Mouse (Mus musculus): Measurements from ENCODE around the gene Atp6v1d. TPM values are rescaled to one million over a fixed set of nuclear protein-coding genes. Genes with fewer than 3 reads are reported as not detected.

Gene Atp6v1d
- polyA plus RNA-seq, 2 experiments, result 37.9 to 70.2 TPM

DNA sequence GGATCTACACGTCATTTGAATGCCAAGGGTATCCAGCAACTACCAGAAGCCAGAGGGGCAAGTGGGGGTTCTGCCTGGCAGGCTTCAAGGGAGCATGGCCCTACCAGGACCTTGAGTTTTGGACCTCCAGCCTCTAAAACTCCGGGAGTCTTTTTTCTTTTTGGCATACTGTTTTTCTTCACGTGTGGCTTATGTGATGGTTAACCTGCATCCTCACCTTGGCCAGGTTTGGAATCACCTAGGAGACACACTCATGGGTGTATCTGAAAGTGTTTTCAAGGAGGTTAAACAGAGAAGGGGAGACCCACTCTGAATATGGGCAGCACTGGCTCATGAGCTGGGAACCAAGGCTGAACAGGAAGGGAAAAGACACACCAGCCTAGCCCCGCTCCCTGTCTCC is 41.9 kb upstream of the Atp6v1d start:
- Histone ChIP-seq H3K4me2 (replicated peaks; ENCODE audit: low read depth, low read length, severe bottlenecking) (no peak overlapping the region), H3K27ac (replicated peaks; ENCODE audit: low read depth, low read length) (no peak overlapping the region), H3K9ac (ENCODE audit: low read depth, low read length, severe bottlenecking) (no peak overlapping the region), H3K27me3 (ENCODE audit: control insufficient read depth, insufficient read depth, low read length) (peaks cover 7% of the 10 kb centered on the region; the same call in 1 of the 2 replicates), H3K4me1 (ENCODE audit: control insufficient read depth, insufficient read depth, low read length) (no peaks in the 10 kb centered on the region), H3K4me3 (replicated peaks; ENCODE audit: low read length) (no peak overlapping the region), H3K9me3 (ENCODE audit: control insufficient read depth, low read length) (no peaks in the 10 kb centered on the region), H3K36me3 (ENCODE audit: control insufficient read depth, insufficient read depth, low read length) (no peaks in the 10 kb centered on the region)
- no peak for DNase-seq (ENCODE audit: low spot score)
- no peak for ATAC-seq (ENCODE audit: low FRiP score, low read depth)
- WGBS, result 81% methylated on average over 4 of the region's 4 CpGs
- TF ChIP-seq POLR2A (IDR thresholded peaks at IDR 0.05; ENCODE audit: borderline replicate concordance, extremely low read depth, insufficient read depth, insufficient read length), result no peak

DNA sequence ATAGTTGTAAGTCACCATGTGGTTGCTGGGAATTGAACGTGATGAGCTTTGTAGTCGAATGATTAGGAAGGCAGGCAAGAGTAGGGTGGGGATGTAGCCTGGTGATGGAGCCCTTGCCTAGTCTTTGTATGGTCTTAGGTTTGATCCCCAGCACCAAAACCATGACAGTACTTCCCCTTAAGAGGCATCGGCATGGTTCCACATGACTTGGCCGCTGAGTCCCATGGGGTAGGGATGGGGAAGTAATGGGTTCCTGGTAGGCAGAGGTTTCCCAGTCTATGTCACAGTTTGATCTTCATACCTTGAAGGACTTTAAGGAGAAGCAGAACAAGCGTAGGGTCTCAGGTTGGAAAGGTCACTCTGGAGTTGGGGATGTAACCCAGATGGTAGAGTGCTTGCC is 40.0 kb upstream of the Atp6v1d start:
- Histone ChIP-seq H3K27me3 (ENCODE audit: control insufficient read depth, insufficient read depth, low read length) (no peaks in the 10 kb centered on the region), H3K4me2 (replicated peaks; ENCODE audit: low read depth, low read length, severe bottlenecking) (no peak overlapping the region), H3K36me3 (ENCODE audit: control insufficient read depth, insufficient read depth, low read length) (no peaks in the 10 kb centered on the region), H3K27ac (replicated peaks; ENCODE audit: low read depth, low read length) (no peak overlapping the region), H3K9me3 (ENCODE audit: control insufficient read depth, low read length) (no peaks in the 10 kb centered on the region), H3K9ac (ENCODE audit: low read depth, low read length, severe bottlenecking) (no peak overlapping the region), H3K4me1 (ENCODE audit: control insufficient read depth, insufficient read depth, low read length) (no peaks in the 10 kb centered on the region), H3K4me3 (replicated peaks; ENCODE audit: low read length) (no peak overlapping the region)
- ATAC-seq (ENCODE audit: low FRiP score, low read depth) (no peak), DNase-seq (ENCODE audit: low spot score) (no peak)
- WGBS, result 86% methylated on average over 5 of the region's 5 CpGs
- no peak for TF ChIP-seq POLR2A (IDR thresholded peaks at IDR 0.05; ENCODE audit: borderline replicate concordance, extremely low read depth, insufficient read depth, insufficient read length)

GRCm38 (mm10) chr12:78897861-78898260 is 36.4 kb upstream of the Atp6v1d start:
- Histone ChIP-seq H3K9me3 (ENCODE audit: control insufficient read depth, low read length) (no peaks in the 10 kb centered on the region), H3K36me3 (ENCODE audit: control insufficient read depth, insufficient read depth, low read length) (no peaks in the 10 kb centered on the region), H3K27me3 (ENCODE audit: control insufficient read depth, insufficient read depth, low read length) (no peaks in the 10 kb centered on the region), H3K27ac (replicated peaks; ENCODE audit: low read depth, low read length) (no peak overlapping the region), H3K4me3 (replicated peaks; ENCODE audit: low read length) (no peak overlapping the region), H3K9ac (ENCODE audit: low read depth, low read length, severe bottlenecking) (no peak overlapping the region), H3K4me2 (replicated peaks; ENCODE audit: low read depth, low read length, severe bottlenecking) (no peak overlapping the region), H3K4me1 (ENCODE audit: control insufficient read depth, insufficient read depth, low read length) (no peaks in the 10 kb centered on the region)
- ATAC-seq (ENCODE audit: low FRiP score, low read depth) (no peak), DNase-seq (ENCODE audit: low spot score) (no peak)
- WGBS, result 80% methylated on average over 1 of the region's 1 CpGs
- TF ChIP-seq POLR2A (IDR thresholded peaks at IDR 0.05; ENCODE audit: borderline replicate concordance, extremely low read depth, insufficient read depth, insufficient read length), result no peak

- Histone ChIP-seq H3K4me1 (ENCODE audit: control insufficient read depth, insufficient read depth, low read length) (no peaks in the 10 kb centered on the region), H3K36me3 (ENCODE audit: control insufficient read depth, insufficient read depth, low read length) (peaks cover 13% of the 10 kb centered on the region), H3K4me3 (replicated peaks; ENCODE audit: low read length) (no peak overlapping the region), H3K27ac (replicated peaks; ENCODE audit: low read depth, low read length) (no peak overlapping the region), H3K27me3 (ENCODE audit: control insufficient read depth, insufficient read depth, low read length) (no peaks in the 10 kb centered on the region), H3K9ac (ENCODE audit: low read depth, low read length, severe bottlenecking) (no peak overlapping the region), H3K4me2 (replicated peaks; ENCODE audit: low read depth, low read length, severe bottlenecking) (no peak overlapping the region), H3K9me3 (ENCODE audit: control insufficient read depth, low read length) (no peaks in the 10 kb centered on the region)
- TF ChIP-seq POLR2A (IDR thresholded peaks at IDR 0.05; ENCODE audit: borderline replicate concordance, extremely low read depth, insufficient read depth, insufficient read length), result no peak
- 81% methylated on average over 2 of the region's 2 CpGs for WGBS
- ATAC-seq (ENCODE audit: low FRiP score, low read depth) (no peak), DNase-seq (ENCODE audit: low spot score) (no peak)
These were observed 29.7 kb upstream of the Atp6v1d start for GRCm38 (mm10) chr12:78891149-78891548.

- peaks cover 23% of the 10 kb centered on the region for H3K36me3 ChIP-seq (ENCODE audit: control insufficient read depth, insufficient read depth, low read length)
- H3K9ac ChIP-seq (ENCODE audit: low read depth, low read length, severe bottlenecking), result no peak overlapping the region
- no peak overlapping the region for H3K4me2 ChIP-seq (replicated peaks; ENCODE audit: low read depth, low read length, severe bottlenecking)
- ATAC-seq (ENCODE audit: low FRiP score, low read depth), result no peak
- WGBS, result 71% methylated on average over 1 of the region's 1 CpGs
- no peaks in the 10 kb centered on the region for H3K4me1 ChIP-seq (ENCODE audit: control insufficient read depth, insufficient read depth, low read length)
- H3K4me3 ChIP-seq (replicated peaks; ENCODE audit: low read length), result no peak overlapping the region
- H3K9me3 ChIP-seq (ENCODE audit: control insufficient read depth, low read length), result no peaks in the 10 kb centered on the region
- no peak for DNase-seq (ENCODE audit: low spot score)
- TF ChIP-seq POLR2A (IDR thresholded peaks at IDR 0.05; ENCODE audit: borderline replicate concordance, extremely low read depth, insufficient read depth, insufficient read length), result no peak
- no peaks in the 10 kb centered on the region for H3K27me3 ChIP-seq (ENCODE audit: control insufficient read depth, insufficient read depth, low read length)
- H3K27ac ChIP-seq (replicated peaks; ENCODE audit: low read depth, low read length), result no peak overlapping the region
These were observed 28.6 kb upstream of the Atp6v1d start for GRCm38 (mm10) chr12:78890062-78890461.

DNA sequence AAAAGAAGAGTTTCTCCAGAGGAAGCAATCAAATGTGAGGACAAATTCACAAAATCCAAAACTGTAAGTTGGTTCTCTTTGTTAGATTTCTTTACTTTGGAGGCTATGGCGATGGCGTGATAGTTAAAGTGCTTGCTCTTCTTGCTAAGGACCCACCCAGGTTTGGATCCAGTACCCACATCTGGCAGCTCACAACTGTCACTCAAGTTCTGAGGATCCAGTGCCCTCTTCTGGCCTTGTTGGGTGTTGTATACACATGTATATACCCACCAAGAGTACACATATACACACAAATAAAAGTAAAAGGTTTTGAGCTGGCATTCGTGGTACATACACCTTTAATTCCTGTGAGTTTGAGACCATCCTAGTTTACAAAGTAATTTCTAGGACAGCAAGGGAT is 13.1 kb upstream of the Atp6v1d start:
- DNase-seq (ENCODE audit: low spot score) (no peak), ATAC-seq (ENCODE audit: low FRiP score, low read depth) (no peak)
- Histone ChIP-seq H3K36me3 (ENCODE audit: control insufficient read depth, insufficient read depth, low read length) (peaks cover 60% of the 10 kb centered on the region), H3K4me1 (ENCODE audit: control insufficient read depth, insufficient read depth, low read length) (no peaks in the 10 kb centered on the region), H3K4me3 (replicated peaks; ENCODE audit: low read length) (no peak overlapping the region), H3K4me2 (replicated peaks; ENCODE audit: low read depth, low read length, severe bottlenecking) (no peak overlapping the region), H3K27me3 (ENCODE audit: control insufficient read depth, insufficient read depth, low read length) (no peaks in the 10 kb centered on the region), H3K27ac (replicated peaks; ENCODE audit: low read depth, low read length) (no peak overlapping the region), H3K9me3 (ENCODE audit: control insufficient read depth, low read length) (no peaks in the 10 kb centered on the region), H3K9ac (ENCODE audit: low read depth, low read length, severe bottlenecking) (no peak overlapping the region)
- 94% methylated on average over 3 of the region's 3 CpGs for WGBS
- no peak for TF ChIP-seq POLR2A (IDR thresholded peaks at IDR 0.05; ENCODE audit: borderline replicate concordance, extremely low read depth, insufficient read depth, insufficient read length)
